Mouse (Mus musculus): ENCODE results near the gene Adora3.

Adora3 gene

DNA sequence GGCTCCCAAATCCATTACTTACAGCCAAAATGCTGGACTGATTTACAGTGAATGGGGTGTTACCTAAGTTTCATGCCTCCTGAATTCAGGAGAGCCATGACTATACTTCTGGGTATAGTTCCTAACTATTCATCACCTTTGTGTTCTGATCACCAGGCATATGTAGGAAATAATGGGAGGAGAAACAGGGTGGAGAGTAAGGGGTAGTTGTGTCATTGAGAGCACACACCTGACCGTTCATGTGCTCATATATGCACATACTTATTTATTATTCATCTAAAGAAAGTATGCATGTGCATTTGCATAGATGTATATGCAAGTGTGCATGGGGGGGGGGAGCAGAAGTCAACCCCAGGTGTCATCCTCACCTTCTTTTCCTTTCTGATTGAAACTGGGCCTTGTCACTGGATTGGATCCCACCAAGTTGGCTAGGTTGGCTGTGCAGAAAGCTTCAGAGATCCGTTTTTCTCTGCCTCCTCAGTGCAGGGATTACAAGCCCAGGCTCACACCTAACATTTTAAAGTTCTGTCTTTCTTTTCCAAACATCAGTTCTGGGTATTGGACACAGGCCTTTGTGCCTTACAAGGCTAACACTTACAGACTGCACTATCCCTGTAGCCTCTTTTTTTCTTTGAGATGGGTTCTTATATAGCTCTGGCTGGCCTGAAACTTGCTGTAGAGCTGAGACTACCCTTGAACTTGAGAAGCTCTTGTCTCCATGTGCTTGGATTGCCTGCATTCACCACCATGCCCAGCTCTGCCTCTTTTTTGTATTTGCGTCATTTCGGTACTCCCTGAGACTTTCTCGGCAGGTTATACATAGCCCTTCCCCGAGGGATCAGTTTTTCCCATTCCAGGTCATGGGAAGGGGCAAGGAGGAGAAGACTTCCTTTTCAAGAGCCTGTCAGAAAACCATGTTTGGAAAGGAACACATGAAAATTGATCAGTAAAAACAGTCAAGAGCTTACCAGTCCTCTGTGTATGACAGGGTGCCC is 3.1 kb downstream of the Adora3 start:
- no peak for DNase-seq (ENCODE audit: low spot score in 2 of 2)

DNA sequence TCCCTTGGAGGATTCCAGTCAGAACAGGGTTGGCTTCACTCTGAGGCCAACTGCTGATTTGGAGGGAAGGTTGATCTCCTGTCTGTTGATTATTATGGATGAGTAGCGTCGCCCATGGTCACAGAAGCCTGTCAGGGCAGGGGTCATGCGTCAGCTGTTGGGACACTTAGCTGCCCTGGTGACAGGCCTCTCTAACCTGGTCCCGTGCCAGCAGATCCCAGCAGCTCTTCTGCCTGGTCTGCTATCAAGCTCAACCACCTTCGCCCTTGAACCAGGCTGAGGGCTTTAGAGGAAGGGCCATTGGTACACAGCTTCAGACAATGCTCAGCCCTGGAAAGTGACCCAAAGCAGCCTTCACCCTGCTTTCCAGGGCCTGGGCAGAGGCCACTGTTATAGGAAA is 5.4 kb downstream of the Adora3 start:
- DNase-seq (ENCODE audit: low spot score in 2 of 2), result no peak

DNA sequence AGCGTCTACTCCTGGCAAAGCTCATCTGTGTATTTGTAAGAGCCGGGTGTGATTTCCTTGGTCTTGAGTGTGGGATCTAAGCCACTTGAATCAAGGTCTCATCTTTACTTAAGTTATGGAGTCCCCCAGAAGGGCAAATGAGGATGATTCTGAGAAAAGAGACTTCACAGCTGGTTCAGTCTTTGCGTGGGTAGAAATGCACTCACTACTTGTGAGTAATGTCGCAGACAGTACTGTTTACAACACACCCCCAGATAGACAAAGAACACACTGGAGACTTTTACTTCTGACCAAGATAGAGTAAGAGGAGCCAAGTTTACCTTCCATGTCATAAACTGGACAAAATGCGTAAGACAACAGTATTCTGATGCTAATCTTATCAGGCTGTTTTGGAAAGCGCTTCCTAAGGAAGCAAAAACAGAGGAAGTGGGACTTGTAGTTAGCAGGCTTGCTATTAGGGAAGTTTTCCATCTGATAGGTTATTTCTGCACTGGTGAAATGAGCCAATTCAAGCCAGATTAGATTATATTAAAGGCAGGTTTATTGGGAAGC is 6.7 kb downstream of the Adora3 start:
- no peak for DNase-seq (ENCODE audit: low spot score in 2 of 2)

DNA sequence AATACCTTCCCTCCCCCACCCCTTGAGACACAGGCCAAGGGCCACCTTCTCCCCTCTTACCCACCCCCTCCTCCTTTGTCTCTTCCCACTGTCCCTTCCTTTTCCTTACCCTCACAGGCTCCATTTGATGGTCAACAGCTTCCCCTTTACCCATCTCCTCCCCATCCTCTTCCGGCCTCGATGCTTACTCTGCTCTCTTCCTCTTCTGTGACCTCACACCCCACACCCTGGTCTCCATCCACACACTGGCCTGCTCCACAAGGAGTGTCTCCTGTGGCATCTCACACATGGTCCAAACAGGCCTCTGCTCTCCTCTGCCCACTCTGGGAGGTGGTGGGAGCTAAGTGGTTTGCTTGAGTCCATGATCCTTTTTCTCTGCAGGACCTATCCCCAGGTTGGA is 7.3 kb downstream of the Adora3 start:
- no peak for DNase-seq (ENCODE audit: low spot score in 2 of 2)

DNA sequence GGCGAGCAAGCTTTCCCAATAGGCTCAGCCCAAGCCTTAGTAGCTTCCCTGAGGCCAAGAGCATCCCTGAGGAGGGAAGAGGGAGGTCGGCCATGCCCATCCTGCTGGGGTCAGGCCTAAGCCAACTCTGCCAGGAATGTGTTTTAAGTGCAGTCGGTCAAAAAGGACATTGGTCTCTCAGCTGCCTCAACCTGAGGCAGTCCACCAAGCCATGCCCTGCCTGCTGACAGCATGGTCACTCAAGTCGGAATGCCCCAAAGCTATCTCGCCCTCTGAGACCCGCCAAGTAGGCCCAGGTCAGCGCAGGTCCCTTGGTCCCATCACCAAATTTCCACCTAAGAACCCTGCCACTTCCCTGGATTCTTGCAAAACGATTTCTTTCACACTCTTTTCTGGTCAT is 8.1 kb downstream of the Adora3 start:
- DNase-seq (ENCODE audit: low spot score in 2 of 2), result no peak

DNA sequence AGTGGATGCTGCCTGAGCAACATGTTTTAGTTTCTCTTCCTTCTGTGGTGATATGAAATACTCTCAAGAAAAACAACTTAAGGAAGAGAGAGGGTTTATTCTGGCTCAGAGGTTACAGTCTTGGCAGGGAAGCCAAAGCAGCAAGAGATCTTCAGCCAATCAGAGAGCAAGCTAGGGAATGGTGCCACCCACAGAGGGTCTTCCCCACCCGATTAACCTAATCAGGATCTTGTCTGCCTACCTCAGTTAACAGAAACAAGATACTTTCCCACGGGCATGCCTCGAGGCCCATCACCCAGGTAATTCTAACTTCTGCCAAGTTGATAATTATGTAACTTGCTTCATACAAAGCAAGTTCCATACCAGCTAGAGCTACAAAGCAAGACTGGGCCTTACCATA is 9.8 kb downstream of the Adora3 start:
- no peak for DNase-seq (ENCODE audit: low spot score in 2 of 2)

DNA sequence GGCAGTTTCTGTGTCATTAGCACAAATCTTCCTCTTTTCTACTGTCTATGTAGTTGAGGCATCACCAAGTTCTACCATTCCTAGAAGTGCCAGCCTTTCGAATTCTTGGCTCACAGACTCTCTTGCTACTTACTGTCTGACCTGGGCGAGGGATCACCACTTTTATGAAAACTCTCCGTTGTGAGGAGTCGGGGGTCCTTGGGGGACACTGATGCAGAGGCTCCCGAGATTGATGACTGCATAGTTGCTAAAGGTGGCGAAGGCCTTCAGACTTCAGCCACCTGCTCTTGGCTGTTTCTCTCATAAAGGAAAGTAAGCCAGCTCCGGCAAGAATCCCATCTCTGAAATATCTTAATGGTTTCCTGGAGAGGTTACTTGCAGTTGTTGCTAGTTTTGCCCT is 11.4 kb downstream of the Adora3 start:
- DNase-seq (ENCODE audit: low spot score in 2 of 2), result no peak

DNA sequence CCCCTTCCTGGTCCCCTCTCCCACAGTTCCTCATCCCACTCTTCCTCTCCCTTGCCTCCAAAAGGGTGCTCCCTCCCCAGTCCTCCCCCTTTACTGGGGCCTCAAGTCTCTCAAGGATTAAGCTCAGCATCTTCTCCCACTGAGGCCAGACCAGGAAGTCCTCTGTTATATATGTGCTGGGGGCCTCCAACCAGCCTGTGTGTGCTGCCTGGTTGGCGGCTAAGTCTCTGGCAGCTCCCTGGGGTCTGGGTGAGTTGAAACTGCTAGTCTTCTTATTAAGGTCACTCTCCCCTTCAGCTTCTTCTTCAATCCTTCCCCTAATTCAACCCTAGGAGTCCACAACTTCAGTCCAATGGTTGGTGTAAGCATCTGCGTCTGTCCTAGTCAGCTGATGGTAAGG is 12.5 kb downstream of the Adora3 start:
- DNase-seq (ENCODE audit: low spot score in 2 of 2), result no peak

DNA sequence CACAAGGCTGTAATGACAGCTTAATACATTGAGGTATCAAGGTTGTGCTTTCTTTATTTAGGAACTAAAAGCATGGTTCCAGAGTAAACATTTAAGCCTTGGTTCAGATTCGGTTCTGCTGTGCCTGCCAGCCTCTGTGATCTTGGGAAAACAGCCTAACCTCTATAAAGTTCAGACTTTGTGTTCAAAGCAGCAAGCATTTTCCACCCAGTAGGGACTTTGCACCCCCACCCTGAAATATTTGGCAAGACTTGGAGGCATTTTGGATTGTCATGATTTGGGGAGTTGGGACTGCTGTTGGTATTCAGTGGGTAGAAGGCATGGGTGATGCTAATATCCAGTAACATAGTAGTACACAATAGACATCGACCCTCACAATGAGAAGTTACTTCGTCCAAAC is 18.3 kb downstream of the Adora3 start:
- DNase-seq (ENCODE audit: low spot score in 2 of 2), result no peak

DNA sequence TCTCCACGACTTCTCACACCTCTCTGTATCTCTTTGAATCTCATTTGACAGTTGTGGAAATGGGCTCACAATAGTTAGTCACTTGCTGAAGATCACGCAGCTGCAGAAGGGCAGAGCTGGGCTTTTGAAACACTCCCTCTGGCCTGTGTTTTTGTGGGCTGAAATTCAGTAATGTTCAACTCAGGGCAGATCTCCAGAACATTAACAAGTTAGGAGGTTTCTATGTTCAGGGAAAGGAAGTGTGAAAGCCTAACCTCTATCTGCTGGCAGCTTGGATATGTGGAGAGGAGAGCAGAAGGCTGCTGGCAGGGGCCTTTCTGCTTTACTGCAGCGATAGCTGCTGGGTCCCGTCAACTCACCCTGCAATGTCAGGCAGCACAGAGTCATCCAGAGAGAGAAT is 19.6 kb downstream of the Adora3 start:
- DNase-seq (ENCODE audit: low spot score in 2 of 2), result no peak

DNA sequence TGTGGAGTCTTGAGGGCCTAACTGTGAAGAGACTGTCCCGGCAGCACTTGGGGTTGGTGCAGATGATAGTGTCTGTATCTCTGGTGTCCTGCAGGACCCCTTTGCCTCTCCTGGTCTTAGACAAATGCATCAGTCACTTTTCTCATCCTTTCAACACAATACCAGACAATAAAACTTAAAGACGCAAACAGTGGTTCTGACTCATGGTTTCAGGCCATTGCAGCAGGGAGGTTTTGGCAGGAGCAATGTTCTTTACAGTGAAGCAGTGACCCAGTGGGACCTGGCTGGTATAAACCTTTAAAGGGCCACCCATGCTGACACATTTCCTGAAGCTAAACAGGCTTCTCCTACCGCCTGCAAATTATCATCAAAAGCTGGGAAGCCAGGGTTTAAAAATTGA is 20.5 kb downstream of the Adora3 start:
- no peak for DNase-seq (ENCODE audit: low spot score in 2 of 2)

DNA sequence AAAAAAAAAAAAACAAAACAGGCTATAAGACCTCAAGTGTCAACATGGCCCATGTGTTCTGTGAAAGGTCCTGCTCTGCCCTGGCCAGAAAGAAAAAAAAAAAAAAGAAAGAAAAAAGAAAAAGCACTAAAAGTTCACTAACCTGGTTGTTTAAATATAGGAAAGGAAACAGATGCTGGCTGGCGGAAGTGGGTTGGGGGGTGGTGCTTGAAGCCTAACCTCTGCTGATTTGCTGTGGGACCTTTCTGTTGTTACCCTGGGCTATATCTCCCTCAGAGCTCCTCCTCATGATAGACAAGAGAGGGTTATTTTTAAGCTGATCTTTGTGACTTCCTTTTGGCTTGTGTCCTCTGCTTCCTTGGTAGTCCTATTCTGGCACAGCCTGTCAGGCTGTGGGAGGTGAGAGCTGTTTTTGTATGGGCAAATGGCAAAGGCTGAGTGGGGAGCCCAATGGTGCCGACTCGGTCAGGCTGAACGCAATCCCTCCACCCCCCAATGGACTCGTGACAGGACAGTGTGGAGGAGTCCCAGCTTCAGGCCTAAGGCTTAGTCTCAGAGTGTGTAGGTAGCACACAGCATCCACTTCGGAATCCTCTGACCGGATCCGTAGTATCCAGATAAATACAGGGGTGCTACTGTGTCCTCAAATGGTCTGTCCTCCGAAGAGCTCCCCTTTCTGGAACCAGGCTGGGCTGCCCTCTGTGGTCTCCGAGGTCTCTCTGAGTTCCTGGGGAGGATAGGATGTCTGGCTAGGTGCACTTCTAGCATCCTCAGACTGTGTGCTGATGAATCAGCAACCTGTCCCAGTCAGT is 21.3 kb downstream of the Adora3 start:
- DNase-seq (ENCODE audit: low spot score in 2 of 2), result peak in 1 of 2 experiments; percentile 58

DNA sequence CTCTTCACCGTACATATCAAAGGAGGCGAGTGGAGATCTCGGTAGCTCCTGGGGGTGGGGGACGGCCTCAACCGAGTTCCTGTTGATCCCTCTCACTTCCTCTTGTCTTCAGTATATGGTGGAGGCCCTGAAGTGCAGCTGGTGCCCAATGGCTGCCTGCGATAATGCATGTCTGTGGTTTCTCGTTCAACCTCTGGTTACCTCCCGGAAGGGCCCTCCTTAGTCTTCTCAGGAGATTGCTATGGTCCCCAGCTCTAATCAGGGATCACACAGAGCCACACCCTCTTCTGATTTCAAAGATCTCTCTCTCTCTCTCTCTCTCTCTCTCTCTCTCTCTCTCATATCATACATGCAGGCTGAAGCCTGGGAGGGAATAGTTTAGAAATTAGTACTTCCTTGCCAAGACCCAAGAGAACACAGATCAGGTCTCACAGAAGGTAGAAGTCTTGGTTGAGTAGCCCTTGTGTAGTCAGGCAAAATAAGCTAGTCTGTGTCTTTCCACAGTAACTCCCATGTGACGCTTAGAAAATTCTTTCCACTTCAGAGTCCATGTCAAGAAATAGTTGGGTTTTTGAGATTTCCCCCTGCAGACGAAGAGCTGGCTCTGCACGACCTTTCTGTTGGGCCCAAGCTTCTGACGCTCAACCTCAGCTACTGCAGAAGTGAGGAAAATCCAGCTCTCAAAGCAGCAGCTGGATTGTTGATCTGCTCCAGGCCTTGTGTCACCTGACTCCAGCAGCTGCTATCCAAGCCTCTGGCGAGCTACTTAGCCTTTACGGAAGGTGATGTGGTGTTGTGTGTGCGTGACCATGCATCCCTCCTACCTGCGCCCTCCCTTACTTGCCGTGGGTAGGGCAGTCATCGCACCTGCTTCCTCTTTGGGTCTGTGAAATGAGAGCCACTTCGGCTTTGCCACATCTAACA is 22.2 kb downstream of the Adora3 start:
- no peak for DNase-seq (ENCODE audit: low spot score in 2 of 2)

DNA sequence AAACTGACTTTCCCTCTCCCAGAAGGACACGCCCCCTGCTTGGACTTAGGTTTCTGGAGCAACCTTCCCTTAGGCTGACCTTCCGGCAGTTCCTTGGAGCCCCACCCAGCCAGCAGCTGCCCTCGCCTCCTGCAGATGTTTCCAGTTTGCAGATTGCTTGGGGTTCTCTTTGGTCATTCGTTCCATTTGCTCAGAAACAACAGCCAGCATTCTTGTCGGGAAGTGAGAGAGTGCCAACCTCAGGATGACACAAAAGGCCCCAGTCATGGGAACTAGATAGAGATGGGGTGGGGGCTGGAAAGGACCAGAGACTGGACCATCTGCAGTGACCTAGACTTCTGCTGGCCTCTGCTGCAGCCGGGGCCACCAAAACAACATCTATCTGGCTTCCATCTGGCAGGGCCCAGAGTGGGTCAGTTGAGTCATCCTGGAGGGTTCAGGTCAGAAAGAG is 23.3 kb downstream of the Adora3 start:
- no peak for DNase-seq (ENCODE audit: low spot score in 2 of 2)

DNA sequence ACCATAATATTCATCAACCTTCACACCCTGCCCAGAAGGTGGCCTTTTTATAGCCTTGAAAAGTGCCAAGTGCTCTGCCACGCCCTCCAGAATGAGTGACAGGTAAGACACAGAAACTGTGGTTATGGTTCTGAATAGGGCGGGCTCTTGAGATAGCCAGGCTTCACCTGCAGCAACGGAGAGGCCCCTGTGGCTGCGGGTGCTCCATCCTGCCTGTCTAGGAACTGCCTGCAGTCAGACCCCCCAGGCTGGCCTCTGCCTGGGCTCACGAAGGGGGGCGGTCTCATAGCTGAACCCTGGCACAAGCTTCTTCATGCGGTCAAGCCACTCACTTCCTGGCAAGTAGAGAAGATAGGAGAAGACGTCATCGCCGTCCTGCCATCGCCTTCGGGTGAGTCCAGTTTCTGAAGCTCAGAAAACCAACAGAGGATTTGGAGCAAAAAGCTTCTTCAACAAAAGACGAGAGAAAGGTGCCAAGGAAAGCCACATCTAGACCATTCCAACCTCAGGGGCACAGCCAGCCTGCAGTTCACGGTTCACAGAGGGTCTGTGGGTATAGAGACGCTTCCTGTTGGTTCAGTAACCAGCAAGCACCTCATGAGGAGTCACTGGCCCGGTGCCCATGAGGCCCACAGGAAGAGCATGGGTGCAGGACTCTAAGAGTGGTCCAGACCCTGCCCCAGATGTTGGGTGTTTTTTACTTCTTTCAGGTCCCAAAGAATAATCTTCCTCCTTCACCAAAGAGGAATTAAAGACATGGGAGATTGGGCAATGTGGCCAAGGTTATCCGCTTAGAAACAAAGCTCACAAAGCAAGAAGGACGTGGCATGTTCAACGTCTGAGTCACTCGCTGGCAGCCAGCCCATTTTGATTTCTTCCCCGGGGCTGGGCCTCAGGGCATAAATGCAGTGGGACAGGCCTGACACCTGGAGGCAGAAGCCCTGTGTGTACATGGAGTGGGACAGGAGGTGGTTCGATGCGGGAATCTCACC is 24.2 kb downstream of the Adora3 start:
- peak; percentile 55 to 58 for DNase-seq (ENCODE audit: low spot score in 2 of 2)

DNA sequence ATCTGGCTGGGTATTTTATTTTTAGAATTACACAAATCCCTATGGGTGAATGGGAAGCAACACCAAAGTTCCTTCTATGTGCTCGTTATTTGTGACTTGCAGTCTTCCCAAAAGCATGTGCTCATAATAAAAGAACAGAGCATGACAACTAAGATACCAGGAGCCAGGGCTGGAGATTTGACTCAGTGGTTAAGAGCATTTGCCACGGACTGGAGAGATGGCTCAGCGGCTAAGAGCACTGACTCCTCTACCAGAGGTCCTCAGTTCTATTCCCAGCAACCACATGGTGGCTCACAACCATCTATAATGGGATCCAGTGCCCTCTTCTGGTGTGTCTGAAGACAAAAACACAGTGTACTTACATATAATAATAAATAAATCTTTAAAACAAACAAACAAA is 26.2 kb downstream of the Adora3 start:
- no peak for DNase-seq (ENCODE audit: low spot score in 2 of 2)

DNA sequence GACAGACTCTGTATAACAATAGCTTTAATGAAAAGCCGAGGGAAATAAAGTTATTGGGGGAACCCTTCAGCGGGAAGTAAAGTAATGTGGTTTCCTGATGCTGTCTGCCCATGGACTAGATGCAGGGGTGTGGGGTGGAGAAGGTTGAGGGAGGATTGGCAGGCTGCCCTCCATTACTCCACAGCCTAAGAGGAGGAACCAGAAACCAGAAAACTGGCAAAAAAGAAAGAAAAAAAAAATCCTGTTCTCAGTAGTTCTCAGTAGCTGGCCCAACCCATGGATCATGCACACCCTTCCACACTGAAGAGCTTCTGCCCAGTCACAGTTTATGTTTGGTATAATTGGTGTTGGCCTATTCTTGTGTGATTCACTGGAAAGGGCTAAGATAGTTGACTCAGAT is 27.7 kb downstream of the Adora3 start:
- no peak for DNase-seq (ENCODE audit: low spot score in 2 of 2)

DNA sequence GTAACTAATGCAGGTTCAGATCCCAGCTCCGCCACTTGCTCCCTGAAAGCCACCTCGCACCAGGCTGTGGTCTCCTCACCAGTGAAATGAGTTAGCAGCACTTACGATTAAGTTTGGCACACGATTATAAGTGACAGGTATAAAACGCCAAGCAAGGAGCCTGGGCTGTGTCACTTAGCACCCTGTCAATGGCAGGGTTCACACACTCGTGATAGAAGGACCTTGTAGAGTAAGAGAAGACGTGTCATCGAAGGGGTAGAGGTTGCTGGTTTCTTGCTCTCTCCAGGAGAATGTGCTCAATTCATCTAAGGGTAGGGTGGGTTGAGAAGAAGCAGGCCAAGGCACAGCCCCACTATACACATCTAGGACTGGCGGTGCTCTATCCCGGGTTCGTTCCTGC is 28.2 kb downstream of the Adora3 start:
- DNase-seq (ENCODE audit: low spot score in 2 of 2), result no peak

DNA sequence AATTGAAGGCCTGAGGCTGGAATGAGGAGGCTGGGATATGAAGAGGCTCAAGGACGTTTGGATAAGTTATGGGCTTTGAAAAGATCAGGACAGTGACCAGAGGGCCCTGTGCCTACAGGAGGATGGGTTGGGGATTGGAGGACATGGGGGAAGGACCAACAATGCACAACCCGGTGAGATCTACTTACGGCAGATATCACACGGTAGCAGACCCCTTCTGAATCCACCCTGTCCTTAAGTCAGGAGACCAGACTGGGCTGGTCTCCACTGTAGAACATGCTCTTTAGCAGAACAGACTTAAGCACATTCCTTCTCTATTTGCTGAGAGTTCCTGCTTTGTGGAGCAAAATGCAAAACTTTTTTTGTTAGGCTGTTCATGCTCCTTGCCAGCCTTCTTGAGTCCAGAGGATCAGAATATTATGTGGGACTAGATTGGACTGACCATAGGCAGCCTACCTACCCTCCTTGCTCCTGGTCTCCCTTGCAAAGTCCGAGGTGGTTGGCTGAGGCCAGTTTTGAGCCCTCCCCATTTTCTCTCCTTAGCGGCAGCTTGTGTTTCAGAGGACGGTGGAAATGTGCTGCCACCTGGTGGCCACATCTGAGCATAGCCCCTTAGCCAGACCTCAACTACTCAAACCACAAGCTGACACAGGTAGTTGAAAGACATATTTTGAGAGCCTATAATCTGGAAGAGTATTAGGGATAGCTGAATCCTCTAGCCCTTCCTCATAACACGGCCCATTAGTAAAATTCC is 28.9 kb downstream of the Adora3 start:
- peak; percentile 50 to 76 for DNase-seq (ENCODE audit: low spot score in 2 of 2)
